Mouse (Mus musculus) neural tube, embryonic 12.5 days (tissue): ENCODE measurements around the gene Scai. TPM values are rescaled to one million over a fixed set of nuclear protein-coding genes. Genes with fewer than 3 reads are reported as not detected.

ENCODE experiments used
- ATAC-seq: fragments of 200-750 bp; cut with Nextera tagmentation; 2 replicates; pipeline ENCODE4 v1.8.0; 2017; ENCODE audit warnings: low read depth, mild to moderate bottlenecking, moderate TSS enrichment, moderate library complexity; ENCODE audit not compliant: low FRiP score
- H3K27ac ChIP-seq: fragments of 300-500 bp; sonication (generic); 2 replicates; pipeline ENCODE4 v1.5.1; 2016
- H3K27me3 ChIP-seq: fragments of 300-500 bp; sonication (generic); replicated peaks from 2 replicates; pipeline ENCODE4 v1.6.1; 2016; ENCODE audit warnings: mild to moderate bottlenecking
- H3K36me3 ChIP-seq: fragments of 300-500 bp; sonication (generic); 2 replicates; pipeline ENCODE4 v1.6.1; 2016; ENCODE audit warnings: mild to moderate bottlenecking
- H3K4me1 ChIP-seq: fragments of 300-500 bp; sonication (generic); 2 replicates; pipeline ENCODE4 v1.6.1; 2016
- H3K4me2 ChIP-seq: fragments of 300-500 bp; sonication (generic); replicated peaks from 2 replicates; pipeline ENCODE4 v1.6.1; 2016; ENCODE audit warnings: mild to moderate bottlenecking
- H3K4me3 ChIP-seq: fragments of 300-500 bp; sonication (generic); 2 replicates; pipeline ENCODE4 v1.5.1; 2016
- H3K9ac ChIP-seq: fragments of 300-500 bp; sonication (generic); 2 replicates; pipeline ENCODE4 v1.6.1; 2016; ENCODE audit warnings: mild to moderate bottlenecking
- H3K9me3 ChIP-seq: fragments of 300-500 bp; sonication (generic); 2 replicates; pipeline ENCODE4 v1.6.1; 2016; ENCODE audit warnings: mild to moderate bottlenecking
- WGBS: fragments of 180-500 bp; shearing (Covaris S2); methylation state at CpG from one replicate; pipeline ENCODE4 v1.1.7; 2016; 5-methylcytosine and 5-hydroxymethylcytosine counted together
- polyA plus RNA-seq: library from polyadenylated mRNA; unstranded; fragments of >200 nt; fragmentation: Nextera tagmentation; extraction: Ambion mirVana; gene quantifications from 2 replicates; pipeline ENCODE4 v1.2.1, GENCODE M21; 2016

Scai gene
- polyA plus RNA-seq, 1 experiment from 2014 or later = 16.5 TPM

GRCm38 (mm10) chr2:39048515-39048914, 142.0 kb downstream of the Scai start:
- no peak for ATAC-seq
- Histone ChIP-seq H3K4me2 (no peak overlapping the region), H3K4me3 (no peak overlapping the region), H3K27ac (no peak overlapping the region), H3K9me3 (no peaks in the 10 kb centered on the region), H3K9ac (no peak overlapping the region), H3K27me3 (no peaks in the 10 kb centered on the region), H3K36me3 (peaks cover 68% of the 10 kb centered on the region), H3K4me1 (no peaks in the 10 kb centered on the region)
- 96% methylated on average over 1 of the region's 1 CpGs for WGBS

- ATAC-seq = no peak
- H3K27me3 ChIP-seq = no peaks in the 10 kb centered on the region
- no peaks in the 10 kb centered on the region for H3K9me3 ChIP-seq
- no peak overlapping the region for H3K9ac ChIP-seq
- 97% methylated on average over 1 of the region's 1 CpGs for WGBS
- peaks cover 58% of the 10 kb centered on the region for H3K36me3 ChIP-seq
- no peaks in the 10 kb centered on the region for H3K4me1 ChIP-seq
- H3K4me3 ChIP-seq = no peak overlapping the region
- H3K27ac ChIP-seq = no peak overlapping the region
- no peak overlapping the region for H3K4me2 ChIP-seq
These were observed 150.3 kb downstream of the Scai start for GRCm38 (mm10) chr2:39040215-39040614.

GRCm38 (mm10) chr2:39031611-39032010, 158.9 kb downstream of the Scai start:
- ATAC-seq = no peak
- WGBS = 92% methylated on average over 1 of the region's 1 CpGs

GRCm38 (mm10) chr2:39020004-39020403, 170.5 kb downstream of the Scai start:
- no peak overlapping the region for H3K27ac ChIP-seq
- peaks cover 89% of the 10 kb centered on the region for H3K36me3 ChIP-seq
- H3K27me3 ChIP-seq = no peaks in the 10 kb centered on the region
- no peak overlapping the region for H3K4me3 ChIP-seq
- H3K4me1 ChIP-seq = no peaks in the 10 kb centered on the region
- no peak for ATAC-seq
- H3K9ac ChIP-seq = no peak overlapping the region
- 94% methylated on average over 1 of the region's 1 CpGs for WGBS
- H3K4me2 ChIP-seq = no peak overlapping the region
- no peaks in the 10 kb centered on the region for H3K9me3 ChIP-seq

More at GRCm38 (mm10) chr2:39031611-39032010, 158.9 kb downstream of the Scai start:
- no peak overlapping the region for H3K4me2 ChIP-seq
- H3K4me3 ChIP-seq = no peak overlapping the region
- no peak overlapping the region for H3K9ac ChIP-seq
- no peaks in the 10 kb centered on the region for H3K4me1 ChIP-seq
- H3K9me3 ChIP-seq = no peaks in the 10 kb centered on the region
- no peak overlapping the region for H3K27ac ChIP-seq
- peaks cover 77% of the 10 kb centered on the region for H3K36me3 ChIP-seq
- no peaks in the 10 kb centered on the region for H3K27me3 ChIP-seq

GRCm38 (mm10) chr2:39016581-39016980, 174.0 kb downstream of the Scai start:
- H3K36me3 ChIP-seq = peaks cover 78% of the 10 kb centered on the region
- WGBS = 81% methylated on average over 3 of the region's 3 CpGs

More at GRCm38 (mm10) chr2:39016581-39016980, 174.0 kb downstream of the Scai start:
- no peaks in the 10 kb centered on the region for H3K4me1 ChIP-seq
- no peaks in the 10 kb centered on the region for H3K27me3 ChIP-seq
- no peaks in the 10 kb centered on the region for H3K9me3 ChIP-seq
- no peak for ATAC-seq
- no peak overlapping the region for H3K4me3 ChIP-seq
- no peak overlapping the region for H3K9ac ChIP-seq
- H3K4me2 ChIP-seq = no peak overlapping the region
- H3K27ac ChIP-seq = no peak overlapping the region

Other genes starting within 250 kb of the Scai start
- gene Wdr38, start 193.3 kb downstream of the Scai start, polyA plus RNA-seq = 1.6 and 2.0 TPM in 2 replicates
- 122 and 133 TPM in 2 replicates for gene Arpc5l, start 185.4 kb downstream of the Scai start, polyA plus RNA-seq
- gene Rpl35, start 185.1 kb downstream of the Scai start, polyA plus RNA-seq = 887 and 959 TPM in 2 replicates
- 31.4 and 31.5 TPM in 2 replicates for gene Golga1, start 125.2 kb downstream of the Scai start, polyA plus RNA-seq
- 72.0 and 81.1 TPM in 2 replicates for gene Ppp6c, start 35.7 kb upstream of the Scai start, polyA plus RNA-seq